Mouse (Mus musculus) hindbrain, embryonic 10.5 days (tissue): ENCODE data around the gene Ccdc57. TPM values are rescaled to one million over a fixed set of nuclear protein-coding genes. Genes with fewer than 3 reads are reported as not detected.

ENCODE experiments used
- DNase-seq: peaks from one replicate; pipeline ENCODE4 v3.0.0-alpha.2; 2017; ENCODE audit warnings: low spot score
- H3K27ac ChIP-seq: fragments of 300-500 bp; sonication (generic); 2 replicates; pipeline ENCODE4 v1.5.1; 2016; ENCODE audit warnings: mild to moderate bottlenecking, moderate library complexity
- H3K27me3 ChIP-seq: fragments of 300-500 bp; sonication (generic); 2 replicates; pipeline ENCODE4 v1.6.1; 2016; ENCODE audit warnings: mild to moderate bottlenecking; ENCODE audit not compliant: poor library complexity, insufficient read depth, severe bottlenecking
- H3K36me3 ChIP-seq: fragments of 300-500 bp; sonication (generic); 2 replicates; pipeline ENCODE4 v1.6.1; 2016; ENCODE audit warnings: mild to moderate bottlenecking, moderate library complexity
- H3K4me1 ChIP-seq: fragments of 300-500 bp; sonication (generic); replicated peaks from 2 replicates; pipeline ENCODE4 v1.6.1; 2016; ENCODE audit warnings: mild to moderate bottlenecking
- H3K4me3 ChIP-seq: fragments of 300-500 bp; sonication (generic); 2 replicates; pipeline ENCODE4 v1.5.1; 2016; ENCODE audit warnings: mild to moderate bottlenecking, moderate library complexity
- H3K9me3 ChIP-seq: fragments of 300-500 bp; sonication (generic); 2 replicates; pipeline ENCODE4 v1.6.1; 2016; ENCODE audit warnings: mild to moderate bottlenecking, moderate library complexity
- WGBS: fragments of 180-500 bp; shearing (Covaris S2); methylation state at CpG from one replicate; pipeline ENCODE4 v1.1.7; 2016; 5-methylcytosine and 5-hydroxymethylcytosine counted together
- polyA plus RNA-seq: library from polyadenylated mRNA; unstranded; fragments of >200 nt; fragmentation: Nextera tagmentation; extraction: Ambion mirVana; gene quantifications from 2 replicates; pipeline ENCODE4 v1.2.1, GENCODE M21; 2016

Gene Ccdc57
- polyA plus RNA-seq, 1 experiment from 2014 or later: 6.4 TPM

- no peaks in the 10 kb centered on the region for H3K9me3 ChIP-seq
- peaks cover 80% of the 10 kb centered on the region for H3K36me3 ChIP-seq
- no peak overlapping the region for H3K4me3 ChIP-seq
- 84% methylated on average over 3 of the region's 3 CpGs for WGBS
- no peaks in the 10 kb centered on the region for H3K27me3 ChIP-seq
- no peak overlapping the region for H3K27ac ChIP-seq
- no peaks in the 10 kb centered on the region for H3K4me1 ChIP-seq
- DNase-seq: no peak
Measured at GRCm38 (mm10) chr11:120916477-120916876, 16.2 kb downstream of the Ccdc57 start.

- no peak for DNase-seq
- peaks cover 53% of the 10 kb centered on the region for H3K36me3 ChIP-seq
- 94% methylated on average over 4 of the region's 4 CpGs for WGBS
- no peaks in the 10 kb centered on the region for H3K9me3 ChIP-seq
- no peak overlapping the region for H3K4me3 ChIP-seq
- no peaks in the 10 kb centered on the region for H3K27me3 ChIP-seq
- no peak overlapping the region for H3K27ac ChIP-seq
- H3K4me1 ChIP-seq: no peaks in the 10 kb centered on the region
Measured at GRCm38 (mm10) chr11:120913796-120914195, 18.9 kb downstream of the Ccdc57 start.

GRCm38 (mm10) chr11:120905430-120905873 is 27.2 kb downstream of the Ccdc57 start:
- Histone ChIP-seq H3K4me1 (0 out of 2 replicates have a peak, but pooled peaks cover 8% of the 10 kb centered on the region), H3K4me3 (no peak overlapping the region), H3K27me3 (no peaks in the 10 kb centered on the region), H3K9me3 (no peaks in the 10 kb centered on the region), H3K27ac (no peak overlapping the region), H3K36me3 (peaks cover 36% of the 10 kb centered on the region)
- WGBS: 29% methylated on average over 1 of the region's 1 CpGs
- DNase-seq: peak; percentile 73

- no peaks in the 10 kb centered on the region for H3K27me3 ChIP-seq
- 97% methylated on average over 3 of the region's 3 CpGs for WGBS
Measured at GRCm38 (mm10) chr11:120904561-120904960, 28.1 kb downstream of the Ccdc57 start.

GRCm38 (mm10) chr11:120903159-120903850 is 29.4 kb downstream of the Ccdc57 start:
- Histone ChIP-seq H3K4me1 (0 out of 2 replicates have a peak, but pooled peaks cover 8% of the 10 kb centered on the region), H3K27me3 (no peaks in the 10 kb centered on the region), H3K4me3 (no peak overlapping the region), H3K36me3 (peaks cover 43% of the 10 kb centered on the region), H3K27ac (peak overlapping the region; percentile 45; the same call in 1 of the 2 replicates), H3K9me3 (no peaks in the 10 kb centered on the region)
- 89% methylated on average over 24 of the region's 24 CpGs for WGBS
- DNase-seq: no peak

More at GRCm38 (mm10) chr11:120904561-120904960, 28.1 kb downstream of the Ccdc57 start:
- Histone ChIP-seq H3K4me3 (no peak overlapping the region), H3K27ac (no peak overlapping the region), H3K36me3 (peaks cover 36% of the 10 kb centered on the region), H3K9me3 (no peaks in the 10 kb centered on the region), H3K4me1 (0 out of 2 replicates have a peak, but pooled peaks cover 8% of the 10 kb centered on the region)
- DNase-seq: no peak

- WGBS: 55% methylated on average over 10 of the region's 10 CpGs
- H3K27ac ChIP-seq: peak overlapping the region; percentile 16; the same call in 1 of the 2 replicates
- peaks cover 40% of the 10 kb centered on the region for H3K36me3 ChIP-seq
- DNase-seq: no peak
- no peaks in the 10 kb centered on the region for H3K27me3 ChIP-seq
- no peak overlapping the region for H3K4me3 ChIP-seq
- 0 out of 2 replicates have a peak, but pooled peaks cover 8% of the 10 kb centered on the region for H3K4me1 ChIP-seq
- no peaks in the 10 kb centered on the region for H3K9me3 ChIP-seq
Measured at GRCm38 (mm10) chr11:120902487-120903142, 30.1 kb downstream of the Ccdc57 start.

GRCm38 (mm10) chr11:120901729-120902486 is 30.8 kb downstream of the Ccdc57 start:
- DNase-seq: no peak
- Histone ChIP-seq H3K27ac (peak overlapping the region; percentile 16; the same call in 1 of the 2 replicates), H3K36me3 (peaks cover 44% of the 10 kb centered on the region), H3K4me3 (no peak overlapping the region), H3K9me3 (no peaks in the 10 kb centered on the region), H3K27me3 (no peaks in the 10 kb centered on the region), H3K4me1 (0 out of 2 replicates have a peak, but pooled peaks cover 8% of the 10 kb centered on the region)
- 77% methylated on average over 21 of the region's 21 CpGs for WGBS

- Histone ChIP-seq H3K27me3 (no peaks in the 10 kb centered on the region), H3K9me3 (no peaks in the 10 kb centered on the region), H3K4me3 (no peak overlapping the region), H3K27ac (0 out of 2 replicates have a peak overlapping the region, but pooled peaks have one; percentile 23), H3K36me3 (peaks cover 52% of the 10 kb centered on the region), H3K4me1 (0 out of 2 replicates have a peak, but pooled peaks cover 8% of the 10 kb centered on the region)
- WGBS: 88% methylated on average over 8 of the region's 8 CpGs
- no peak for DNase-seq
Measured at GRCm38 (mm10) chr11:120900276-120901244, 32.1 kb downstream of the Ccdc57 start.

- peaks cover 70% of the 10 kb centered on the region for H3K36me3 ChIP-seq
- no peaks in the 10 kb centered on the region for H3K9me3 ChIP-seq
- 0 out of 2 replicates have a peak, but pooled peaks cover 8% of the 10 kb centered on the region for H3K4me1 ChIP-seq
- DNase-seq: no peak
- H3K27me3 ChIP-seq: no peaks in the 10 kb centered on the region
- 95% methylated on average over 6 of the region's 6 CpGs for WGBS
- H3K27ac ChIP-seq: no peak overlapping the region
- no peak overlapping the region for H3K4me3 ChIP-seq
Measured at GRCm38 (mm10) chr11:120898114-120898548, 34.5 kb downstream of the Ccdc57 start.

GRCm38 (mm10) chr11:120895441-120895840 is 37.2 kb downstream of the Ccdc57 start:
- no peaks in the 10 kb centered on the region for H3K4me1 ChIP-seq
- H3K27ac ChIP-seq: no peak overlapping the region
- no peaks in the 10 kb centered on the region for H3K27me3 ChIP-seq
- H3K36me3 ChIP-seq: peaks cover 66% of the 10 kb centered on the region
- WGBS: 93% methylated on average over 6 of the region's 6 CpGs
- no peaks in the 10 kb centered on the region for H3K9me3 ChIP-seq
- no peak for DNase-seq
- no peak overlapping the region for H3K4me3 ChIP-seq

GRCm38 (mm10) chr11:120894397-120894796 is 38.3 kb downstream of the Ccdc57 start:
- Histone ChIP-seq H3K36me3 (peaks cover 77% of the 10 kb centered on the region), H3K4me1 (no peaks in the 10 kb centered on the region), H3K9me3 (no peaks in the 10 kb centered on the region), H3K4me3 (no peak overlapping the region), H3K27ac (no peak overlapping the region), H3K27me3 (no peaks in the 10 kb centered on the region)
- 90% methylated on average over 8 of the region's 8 CpGs for WGBS
- no peak for DNase-seq
